Mouse (Mus musculus) megakaryocyte-erythroid progenitor cell, adult 5-6 weeks (primary cell): Measurements from ENCODE around the gene Ucn3. TPM values are rescaled to one million over a fixed set of nuclear protein-coding genes. Genes with fewer than 3 reads are reported as not detected.
A peak's percentile ranks its signal among the peaks of the same experiment; 100 is the strongest.
"Not testable (repeated sequence)": the region's sequence is repeated elsewhere in the genome, so short reads cannot be mapped to it uniquely, and the experiment has no call there.

Experiments
- ATAC-seq: replicated peaks from 2 replicates; pipeline ENCODE4 v1.8.0; 2016; ENCODE audit warnings: mild to moderate bottlenecking, inconsistent platforms; ENCODE audit not compliant: severe bottlenecking, poor library complexity, low FRiP score, low TSS enrichment
- total RNA-seq, 2 experiments: library from RNA; stranded (forward) in 1 of 2; stranded (reverse) in 1 of 2; fragments of 200-1000, 215-1000 nt in 1 of 2; fragments of >200 nt in 1 of 2; fragmentation: Nextera tagmentation in 1 of 2; gene quantifications; 2 replicates each; pipeline ENCODE4 v1.2.3; 2014 to 2017

Gene Ucn3
- total RNA-seq (2014; fragmentation: Nextera tagmentation) (not detected in 2 replicates), total RNA-seq (2017) (not detected in 2 replicates)

GRCm38 (mm10) chr13:3945249-3945648 lies at the start of gene Ucn3:
Gene Ucn3, minus strand, starts transcription at chr13:3945349.
- no peak for ATAC-seq

- ATAC-seq = no peak
Observed at GRCm38 (mm10) chr13:3992081-3992480, 46.9 kb upstream of the Ucn3 start.

- ATAC-seq = no peak
Observed at GRCm38 (mm10) chr13:3968849-3969248, 23.7 kb upstream of the Ucn3 start.

- ATAC-seq = no peak
Observed at GRCm38 (mm10) chr13:3951198-3951914, 6.2 kb upstream of the Ucn3 start.

- ATAC-seq = no peak
Observed at GRCm38 (mm10) chr13:3949477-3949876, 4.3 kb upstream of the Ucn3 start.

GRCm38 (mm10) chr13:3947267-3947666 lies 2.1 kb upstream of the Ucn3 start:
- no peak for ATAC-seq

- no peak for ATAC-seq
Observed at GRCm38 (mm10) chr13:3944699-3945098, 450 bp downstream of the Ucn3 start.

GRCm38 (mm10) chr13:3926046-3926445 lies 19.1 kb downstream of the Ucn3 start:
- ATAC-seq = no peak

GRCm38 (mm10) chr13:3925632-3926031 lies 19.5 kb downstream of the Ucn3 start:
- no peak for ATAC-seq

- ATAC-seq = no peak
Observed at GRCm38 (mm10) chr13:3924483-3924882, 20.7 kb downstream of the Ucn3 start.

GRCm38 (mm10) chr13:3917571-3918311 lies 27.4 kb downstream of the Ucn3 start, which contains the start of the genes Net1 and Tubal3:
Gene Net1, minus strand, starts transcription at chr13:3918220.
Gene Tubal3, plus strand, starts transcription at chr13:3918274.
- ATAC-seq = peak; percentile 94

GRCm38 (mm10) chr13:3913504-3913903 lies 31.6 kb downstream of the Ucn3 start:
- ATAC-seq = no peak

GRCm38 (mm10) chr13:3910356-3910755 lies 34.8 kb downstream of the Ucn3 start:
- ATAC-seq = no peak

GRCm38 (mm10) chr13:3908262-3908661 lies 36.9 kb downstream of the Ucn3 start:
- ATAC-seq = peak; percentile 52; the same call in 1 of the 2 replicates

GRCm38 (mm10) chr13:3907151-3907696 lies 37.9 kb downstream of the Ucn3 start:
- ATAC-seq = no peak

- ATAC-seq = no peak
Observed at GRCm38 (mm10) chr13:3899301-3899700, 45.8 kb downstream of the Ucn3 start.

GRCm38 (mm10) chr13:3898202-3898601 lies 46.9 kb downstream of the Ucn3 start:
- ATAC-seq = not testable (repeated sequence)

- ATAC-seq = peak; percentile 29
Observed at GRCm38 (mm10) chr13:3896913-3897312, 48.2 kb downstream of the Ucn3 start.

GRCm38 (mm10) chr13:3896032-3896431 lies 49.1 kb downstream of the Ucn3 start:
- ATAC-seq = no peak

GRCm38 (mm10) chr13:3895397-3895980 lies 49.7 kb downstream of the Ucn3 start:
- ATAC-seq = no peak
